Mouse (Mus musculus) cerebral cortex, adult 2 months (tissue): ENCODE data around the gene Tmem131.

Source experiments
- WGBS: fragments of 180-500 bp; shearing (Covaris S2); methylation state at CpG from one replicate; pipeline ENCODE4 v1.1.7; 2018; 5-methylcytosine and 5-hydroxymethylcytosine counted together

Gene Tmem131

DNA sequence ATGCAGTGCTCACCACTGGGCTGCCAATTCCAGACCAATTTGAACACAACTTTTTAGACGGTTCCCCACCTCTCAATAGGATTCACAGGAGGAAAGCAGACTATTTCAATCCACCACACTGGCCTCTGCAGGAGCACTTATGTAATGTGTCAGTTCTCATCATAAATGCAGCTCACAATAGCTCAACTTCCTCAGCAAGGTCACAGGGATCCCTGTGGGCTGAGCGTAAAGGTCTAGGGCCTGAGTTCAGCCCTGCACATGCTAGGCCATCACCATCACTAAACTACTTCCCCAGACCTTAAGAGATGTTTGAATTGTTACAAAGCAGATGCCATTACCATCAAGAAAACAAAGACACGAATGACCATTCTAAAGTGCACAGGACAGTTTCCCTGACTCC is 58.9 kb downstream of the Tmem131 start:
- 55% methylated on average over 3 of the region's 3 CpGs for WGBS

DNA sequence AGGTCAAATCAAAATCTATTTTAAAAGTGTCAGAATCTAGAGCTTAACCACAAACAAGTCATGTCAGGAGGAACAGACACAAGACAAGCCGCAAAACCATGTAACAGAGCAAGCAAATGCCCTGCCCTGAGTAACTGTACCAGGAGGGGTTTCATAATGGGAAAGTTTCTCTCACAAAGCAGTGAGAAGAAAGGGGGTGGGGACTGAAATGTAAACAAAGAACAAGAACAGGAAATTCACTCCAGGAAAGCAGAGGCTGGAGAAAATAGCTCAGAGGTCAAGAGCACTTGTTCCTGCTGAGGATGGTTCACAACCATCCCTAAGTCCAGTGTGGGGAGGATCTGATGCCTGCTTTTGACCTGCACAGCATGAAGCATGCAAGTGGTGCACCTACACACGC is 59.7 kb downstream of the Tmem131 start:
- WGBS = 70% methylated on average over 2 of the region's 2 CpGs

GRCm38 (mm10) chr1:36879154-36879553 is 64.3 kb downstream of the Tmem131 start:
- 18% methylated on average over 1 of the region's 1 CpGs for WGBS

- WGBS = 62% methylated on average over 1 of the region's 1 CpGs
Measured at GRCm38 (mm10) chr1:36877126-36877525, 66.3 kb downstream of the Tmem131 start.

DNA sequence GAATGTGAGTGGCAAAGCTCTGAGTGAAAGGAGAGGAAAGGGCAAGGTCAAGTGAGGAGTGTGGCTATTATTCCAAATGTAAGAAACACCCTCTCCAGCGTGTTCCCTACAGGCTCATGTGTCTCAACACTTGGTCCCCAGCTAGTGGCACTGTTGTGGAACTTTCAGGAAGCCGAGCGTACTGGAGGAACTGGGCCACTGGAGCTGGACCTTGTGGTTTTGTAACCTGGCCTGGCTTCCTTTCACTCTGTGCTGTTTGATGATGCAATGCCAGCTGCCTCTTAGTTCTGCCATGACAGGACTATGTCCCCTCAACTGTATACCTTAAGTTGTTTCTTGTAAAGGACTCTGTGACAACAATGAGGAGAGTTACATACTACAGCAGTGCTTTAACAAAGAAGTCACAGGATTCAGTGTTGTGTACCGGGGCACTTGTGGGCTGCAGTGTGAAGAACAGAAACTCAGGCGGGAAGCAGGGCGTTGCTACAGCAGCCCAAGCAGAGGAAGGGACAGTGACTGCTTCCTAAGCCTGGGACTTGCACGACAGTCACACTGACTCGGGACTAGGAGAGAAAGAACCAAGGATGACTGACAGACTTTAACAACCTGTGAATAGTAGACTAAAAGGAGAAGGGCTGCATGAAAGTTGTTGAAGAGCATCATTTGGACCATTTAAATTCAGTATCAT is 68.4 kb downstream of the Tmem131 start:
- WGBS = 67% methylated on average over 8 of the region's 8 CpGs

GRCm38 (mm10) chr1:36871238-36871637 is 72.2 kb downstream of the Tmem131 start:
- 73% methylated on average over 4 of the region's 4 CpGs for WGBS

GRCm38 (mm10) chr1:36870518-36870917 is 72.9 kb downstream of the Tmem131 start:
- 50% methylated on average over 1 of the region's 1 CpGs for WGBS

- 31% methylated on average over 3 of the region's 3 CpGs for WGBS
Measured at GRCm38 (mm10) chr1:36864757-36865156, 78.7 kb downstream of the Tmem131 start.

- WGBS = 58% methylated on average over 2 of the region's 2 CpGs
Measured at GRCm38 (mm10) chr1:36861775-36862174, 81.7 kb downstream of the Tmem131 start.

GRCm38 (mm10) chr1:36860876-36861275 is 82.6 kb downstream of the Tmem131 start:
- WGBS = 17% methylated on average over 1 of the region's 1 CpGs

- WGBS = 19% methylated on average over 4 of the region's 4 CpGs
Measured at GRCm38 (mm10) chr1:36860431-36860849, 83.0 kb downstream of the Tmem131 start.

DNA sequence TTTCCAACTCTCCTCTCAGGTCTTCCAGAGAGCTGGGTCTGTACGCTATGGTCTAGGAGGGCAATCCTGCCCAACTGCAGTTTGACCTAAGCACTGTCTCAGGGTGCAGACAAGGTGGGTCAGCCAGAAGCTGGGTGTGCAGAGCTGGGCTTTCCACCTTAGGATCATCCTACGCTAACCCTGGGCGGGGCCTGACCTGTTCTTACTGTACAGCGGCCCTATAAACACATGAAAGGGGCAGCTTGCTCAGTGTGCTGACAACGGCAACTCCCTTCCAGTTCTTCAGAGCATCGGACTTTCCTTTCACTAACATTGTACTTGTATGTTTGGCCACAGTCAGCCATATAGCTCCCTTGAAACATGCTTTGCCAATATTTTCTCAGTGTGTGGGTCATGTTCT is 86.4 kb downstream of the Tmem131 start:
- WGBS = 96% methylated on average over 6 of the region's 6 CpGs

DNA sequence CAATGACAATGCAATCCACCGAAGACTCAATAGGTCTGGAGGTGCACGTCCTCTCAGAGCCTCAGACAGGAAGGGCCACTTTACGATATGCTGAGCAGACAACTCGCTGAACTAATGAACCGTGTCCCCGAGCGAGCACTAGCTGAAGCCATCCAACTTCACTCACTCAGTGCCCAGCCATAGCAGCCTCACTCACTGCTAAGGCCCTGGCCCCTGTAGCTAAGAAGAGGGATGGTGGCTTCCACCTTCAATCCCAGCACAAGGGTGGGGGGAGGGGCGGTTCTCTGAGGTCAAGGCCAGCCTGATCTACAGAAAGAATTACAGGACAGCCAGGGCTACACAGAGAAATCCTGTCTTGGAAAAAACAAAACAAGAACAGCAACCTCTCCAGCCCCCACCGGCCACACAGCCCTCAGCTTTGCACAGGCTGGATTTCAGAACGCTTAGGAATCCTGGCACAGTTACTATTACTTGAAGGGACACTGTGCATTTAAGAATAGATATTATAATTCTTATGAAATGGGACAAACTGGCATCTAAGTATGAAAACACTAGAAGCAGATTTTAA is 89.2 kb downstream of the Tmem131 start:
- 82% methylated on average over 10 of the region's 10 CpGs for WGBS

DNA sequence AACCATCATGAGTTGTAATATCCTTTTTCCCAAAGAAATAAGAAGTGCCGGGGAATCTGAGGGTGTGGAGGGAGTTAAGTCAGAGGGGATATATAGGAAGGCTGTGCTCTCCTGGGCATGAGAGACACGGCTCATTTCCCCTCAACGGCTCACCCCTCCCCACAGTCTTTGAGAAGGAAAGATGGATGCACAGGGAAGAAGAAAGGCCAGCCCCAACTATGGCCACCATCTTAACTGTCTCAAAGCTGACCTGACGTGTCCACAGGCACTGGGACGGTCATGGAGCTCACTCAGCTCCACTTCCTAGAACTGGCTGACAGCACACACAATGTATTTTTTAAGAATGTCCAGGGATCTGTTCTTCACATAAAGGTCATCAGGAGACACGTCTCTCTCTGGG is 91.4 kb downstream of the Tmem131 start:
- WGBS = 80% methylated on average over 6 of the region's 6 CpGs

GRCm38 (mm10) chr1:36851392-36851791 is 92.1 kb downstream of the Tmem131 start:
- WGBS = 69% methylated on average over 4 of the region's 4 CpGs

GRCm38 (mm10) chr1:36848036-36848435 is 95.4 kb downstream of the Tmem131 start:
- WGBS = 85% methylated on average over 1 of the region's 1 CpGs

DNA sequence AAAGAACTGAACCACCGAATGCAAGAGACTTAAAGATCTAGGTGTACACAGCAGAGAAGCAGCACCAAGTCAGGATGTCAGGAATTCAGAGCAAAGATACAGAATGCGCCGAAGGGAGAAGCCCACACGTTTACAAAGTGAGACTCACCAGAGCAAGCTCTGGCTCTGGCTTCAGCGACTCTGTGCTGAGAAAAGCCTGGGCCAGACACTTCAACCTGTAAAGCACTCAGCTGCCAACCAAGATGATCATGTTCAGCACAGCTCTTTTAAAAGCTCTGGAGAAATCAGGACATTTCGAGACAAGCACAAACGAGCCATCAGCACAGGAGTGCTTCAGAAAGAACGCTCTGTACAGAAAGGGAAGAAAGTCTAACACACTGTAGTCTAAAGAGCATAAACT is 96.2 kb downstream of the Tmem131 start:
- WGBS = 46% methylated on average over 8 of the region's 8 CpGs

DNA sequence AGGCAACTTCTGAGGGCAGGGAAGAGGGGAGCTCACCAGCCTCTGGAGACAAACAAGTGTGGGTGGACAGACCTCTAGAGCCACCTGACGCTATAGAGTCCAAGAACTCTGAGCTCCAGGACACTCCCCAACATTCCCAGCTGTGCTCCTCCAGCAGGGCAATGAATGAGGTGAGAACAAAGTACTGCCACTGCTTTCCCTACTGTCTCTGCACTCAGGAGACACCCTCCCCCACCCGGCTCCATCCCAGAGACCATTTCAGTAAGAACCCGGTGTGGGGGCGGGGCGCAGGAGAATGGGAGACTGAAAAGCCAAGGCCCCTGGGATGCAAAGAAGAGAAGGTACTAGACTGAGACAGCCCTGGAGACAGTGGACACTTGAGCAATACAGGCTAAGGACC is 98.4 kb downstream of the Tmem131 start:
- 52% methylated on average over 5 of the region's 5 CpGs for WGBS

GRCm38 (mm10) chr1:36841806-36842205 is 101.7 kb downstream of the Tmem131 start:
- WGBS = 45% methylated on average over 1 of the region's 1 CpGs

DNA sequence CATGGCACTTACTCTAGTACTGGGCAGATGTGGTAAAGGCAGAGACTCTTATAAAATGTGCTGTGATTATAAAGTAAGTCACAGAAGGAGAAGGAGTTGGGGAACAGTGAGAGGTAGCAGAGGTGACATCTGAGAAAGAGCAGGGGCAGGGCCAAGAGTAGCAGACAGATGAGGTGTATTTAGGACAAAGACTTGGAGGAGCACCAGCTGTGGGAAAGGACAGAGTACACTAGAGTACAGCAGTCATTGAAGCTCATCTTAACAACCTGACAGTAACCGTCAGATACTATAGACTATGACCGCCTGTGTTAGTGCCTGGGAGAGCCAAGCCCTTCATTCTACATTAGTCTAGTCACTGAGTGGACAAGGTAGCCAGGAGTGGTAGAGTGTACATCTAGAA is 102.5 kb downstream of the Tmem131 start:
- 100% methylated on average over 2 of the region's 2 CpGs for WGBS

DNA sequence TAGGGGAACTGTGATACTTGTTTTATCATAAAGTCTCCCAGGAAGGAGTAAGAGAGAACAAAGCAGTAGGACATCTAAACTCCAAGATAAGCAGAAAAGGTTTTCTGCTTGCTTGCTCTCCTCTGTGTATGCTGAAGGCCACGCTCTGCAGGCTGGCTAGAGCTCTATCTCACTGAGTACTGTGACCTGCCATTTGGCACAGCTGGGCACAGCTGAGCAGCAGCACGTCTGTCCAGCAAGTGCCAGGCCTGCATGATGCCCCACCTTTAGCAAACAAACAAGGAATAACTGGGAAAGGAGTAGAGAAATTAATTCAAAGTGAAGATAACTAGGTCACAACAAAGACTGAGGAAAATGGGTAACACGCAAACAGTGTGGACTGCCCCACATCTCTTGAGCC is 103.6 kb downstream of the Tmem131 start:
- WGBS = 81% methylated on average over 3 of the region's 3 CpGs

DNA sequence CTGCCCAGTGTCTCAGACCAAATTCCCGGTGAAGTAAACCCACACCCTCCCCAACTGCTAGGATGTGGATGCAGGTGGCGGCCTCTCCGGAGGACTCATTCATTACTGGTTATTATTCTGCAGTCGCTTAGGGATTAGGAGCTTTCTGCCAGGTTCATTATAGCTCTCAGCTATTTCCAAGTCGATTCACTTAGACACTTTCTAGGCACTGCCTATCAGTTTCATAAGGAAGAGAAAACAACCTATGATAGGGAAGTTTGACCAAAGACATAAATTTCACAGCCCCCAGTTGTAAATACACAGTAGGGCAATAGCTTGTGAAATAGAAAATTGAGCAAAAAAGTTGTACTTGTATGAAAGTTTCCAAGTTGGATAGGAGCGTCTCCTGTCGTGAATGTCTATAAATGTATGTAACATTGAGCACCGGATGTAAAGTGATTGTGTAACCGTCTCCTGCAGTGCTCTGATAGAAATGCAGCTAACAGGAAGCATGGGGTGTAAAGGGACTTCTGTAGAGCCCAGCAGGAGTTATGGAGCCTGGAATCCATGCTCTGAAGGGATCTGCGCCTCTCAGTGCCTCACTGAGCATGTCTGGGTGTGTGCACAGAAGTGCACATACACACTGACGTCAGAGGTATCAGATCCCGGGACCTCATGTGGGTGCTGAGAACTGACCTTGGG is 107.1 kb downstream of the Tmem131 start:
- 56% methylated on average over 12 of the region's 12 CpGs for WGBS

DNA sequence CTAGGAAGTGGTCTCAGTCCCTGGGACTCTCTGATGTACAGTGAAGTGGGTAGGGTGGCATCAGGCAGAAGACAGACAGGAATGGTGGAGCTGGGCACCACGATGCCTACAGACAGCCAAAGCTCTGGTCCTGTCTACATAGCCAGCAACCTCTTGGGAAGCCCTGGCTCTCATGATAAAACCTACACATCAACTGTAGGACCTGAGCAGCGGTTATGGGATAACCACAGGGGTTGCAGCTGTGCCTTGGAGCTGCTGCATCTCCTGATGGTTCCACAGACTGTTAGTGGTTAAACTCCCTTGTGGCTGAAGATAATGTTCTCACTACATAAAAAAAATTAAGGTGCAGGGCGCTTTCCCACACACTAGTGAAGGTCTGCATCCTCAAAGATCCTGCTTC is 107.9 kb downstream of the Tmem131 start:
- WGBS = 94% methylated on average over 3 of the region's 3 CpGs
